Mouse (Mus musculus) stomach, embryonic 15.5 days (tissue): Measurements from ENCODE around the gene Acsf2. TPM values are rescaled to one million over a fixed set of nuclear protein-coding genes. Genes with fewer than 3 reads are reported as not detected.
A peak's percentile ranks its signal among the peaks of the same experiment; 100 is the strongest.

ENCODE experiments used
- ATAC-seq: fragments of 200-750 bp; cut with Nextera tagmentation; 2 replicates; pipeline ENCODE4 v1.8.0; 2017; ENCODE audit warnings: low read depth, moderate number of reproducible peaks, moderate TSS enrichment; ENCODE audit not compliant: insufficient read depth, low FRiP score
- H3K27ac ChIP-seq: fragments of 300-500 bp; sonication (generic); 2 replicates; pipeline ENCODE4 v1.5.1; 2015; ENCODE audit warnings: mild to moderate bottlenecking, inconsistent platforms
- H3K27me3 ChIP-seq: fragments of 300-500 bp; sonication (generic); replicated peaks from 2 replicates; pipeline ENCODE4 v1.6.1; 2015; ENCODE audit warnings: inconsistent platforms
- H3K36me3 ChIP-seq: fragments of 300-500 bp; sonication (generic); 2 replicates; pipeline ENCODE4 v1.6.1; 2015; ENCODE audit warnings: inconsistent platforms
- H3K4me1 ChIP-seq: fragments of 300-500 bp; sonication (generic); 2 replicates; pipeline ENCODE4 v1.6.1; 2015; ENCODE audit warnings: inconsistent platforms
- H3K4me2 ChIP-seq: fragments of 300-500 bp; sonication (generic); 2 replicates; pipeline ENCODE4 v1.6.1; 2015; ENCODE audit warnings: mild to moderate bottlenecking, inconsistent platforms
- H3K4me3 ChIP-seq: fragments of 300-500 bp; sonication (generic); replicated peaks from 2 replicates; pipeline ENCODE4 v1.5.1; 2015; ENCODE audit warnings: inconsistent platforms
- H3K9ac ChIP-seq: fragments of 300-500 bp; sonication (generic); 2 replicates; pipeline ENCODE4 v1.6.1; 2015; ENCODE audit warnings: inconsistent platforms
- H3K9me3 ChIP-seq: fragments of 300-500 bp; sonication (generic); 2 replicates; pipeline ENCODE4 v1.6.1; 2016; ENCODE audit warnings: inconsistent platforms
- WGBS: fragments of 180-500 bp; shearing (Covaris S2); methylation state at CpG from one replicate; pipeline ENCODE4 v1.1.7; 2015; 5-methylcytosine and 5-hydroxymethylcytosine counted together
- polyA plus RNA-seq: library from polyadenylated mRNA; unstranded; fragments of >200 nt; fragmentation: Nextera tagmentation; extraction: Ambion mirVana; gene quantifications from 2 replicates; pipeline ENCODE4 v1.2.1, GENCODE M21; 2015

The Acsf2 gene
- polyA plus RNA-seq, 1 experiment from 2014 or later = 4.4 TPM

- H3K4me2 ChIP-seq = no peak overlapping the region
- H3K9ac ChIP-seq = no peak overlapping the region
- 86% methylated on average over 12 of the region's 12 CpGs for WGBS
- no peaks in the 10 kb centered on the region for H3K27me3 ChIP-seq
- H3K4me1 ChIP-seq = peaks cover 4% of the 10 kb centered on the region
- H3K4me3 ChIP-seq = no peak overlapping the region
- H3K9me3 ChIP-seq = no peaks in the 10 kb centered on the region
- H3K27ac ChIP-seq = no peak overlapping the region
- no peak for ATAC-seq
- H3K36me3 ChIP-seq = no peaks in the 10 kb centered on the region
Measured at GRCm38 (mm10) chr11:94543344-94543743, 58.3 kb downstream of the Acsf2 start.

DNA sequence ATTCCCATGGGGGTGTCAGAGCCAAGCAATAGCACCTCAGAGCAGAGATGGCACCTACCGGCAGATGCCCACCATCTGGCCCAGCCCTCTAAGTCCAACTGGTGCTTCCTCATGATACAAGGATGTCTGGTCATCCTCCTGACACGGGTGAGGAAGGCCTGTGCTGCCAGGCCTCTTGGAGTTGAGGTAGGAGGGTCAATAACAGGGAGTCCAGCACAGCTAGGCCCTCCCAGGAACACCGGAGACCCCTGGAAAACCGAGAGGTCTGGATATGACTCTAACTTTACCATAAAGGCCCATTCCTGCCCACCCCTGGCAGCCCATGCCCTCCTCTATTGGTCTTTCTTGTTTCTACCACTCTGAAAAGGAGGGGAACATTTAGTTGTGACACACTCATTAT lies 59.3 kb downstream of the Acsf2 start:
- Histone ChIP-seq H3K27me3 (no peaks in the 10 kb centered on the region), H3K4me2 (no peak overlapping the region), H3K4me3 (no peak overlapping the region), H3K36me3 (no peaks in the 10 kb centered on the region), H3K9ac (no peak overlapping the region), H3K4me1 (no peaks in the 10 kb centered on the region), H3K27ac (no peak overlapping the region), H3K9me3 (no peaks in the 10 kb centered on the region)
- WGBS = 84% methylated on average over 4 of the region's 4 CpGs
- ATAC-seq = no peak

GRCm38 (mm10) chr11:94539761-94540160 lies 61.9 kb downstream of the Acsf2 start:
- H3K9ac ChIP-seq = no peak overlapping the region
- H3K4me2 ChIP-seq = no peak overlapping the region
- ATAC-seq = no peak
- WGBS = 78% methylated on average over 7 of the region's 7 CpGs
- no peaks in the 10 kb centered on the region for H3K27me3 ChIP-seq
- H3K4me1 ChIP-seq = no peaks in the 10 kb centered on the region
- H3K9me3 ChIP-seq = no peaks in the 10 kb centered on the region
- H3K36me3 ChIP-seq = no peaks in the 10 kb centered on the region
- H3K27ac ChIP-seq = no peak overlapping the region
- H3K4me3 ChIP-seq = no peak overlapping the region

DNA sequence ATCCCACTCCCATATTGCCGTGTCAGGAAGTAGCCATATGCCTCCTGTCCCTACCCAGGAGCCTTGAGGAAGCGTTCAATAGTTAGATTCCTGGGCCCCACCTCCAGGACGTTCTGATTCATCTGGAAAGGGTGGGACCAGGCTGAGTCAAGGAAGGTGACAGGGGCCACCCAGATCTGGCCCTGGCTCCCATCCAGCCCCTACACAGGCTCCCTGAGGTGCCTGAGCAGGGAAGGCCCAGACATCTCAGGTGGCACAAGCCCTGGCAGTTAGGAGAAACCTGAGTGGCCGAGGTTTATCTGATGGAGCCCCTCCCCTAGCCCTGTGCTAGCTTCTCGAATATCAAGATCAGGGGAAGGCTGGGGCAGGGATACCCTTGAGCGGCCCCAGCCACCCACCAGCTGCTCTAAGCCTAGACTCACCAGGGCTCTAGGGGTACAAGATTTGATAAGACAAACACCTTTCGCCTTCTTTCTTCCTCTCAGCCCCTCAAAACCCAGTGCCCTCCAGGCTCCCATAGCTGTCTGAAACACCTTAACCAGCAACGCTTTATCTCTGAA lies 62.9 kb downstream of the Acsf2 start:
- ATAC-seq = peak; percentile 60; the same call in 1 of the 2 replicates
- Histone ChIP-seq H3K36me3 (no peaks in the 10 kb centered on the region), H3K4me3 (no peak overlapping the region), H3K4me1 (no peaks in the 10 kb centered on the region), H3K27ac (no peak overlapping the region), H3K9ac (no peak overlapping the region), H3K27me3 (no peaks in the 10 kb centered on the region), H3K9me3 (no peaks in the 10 kb centered on the region), H3K4me2 (no peak overlapping the region)
- 57% methylated on average over 8 of the region's 8 CpGs for WGBS

DNA sequence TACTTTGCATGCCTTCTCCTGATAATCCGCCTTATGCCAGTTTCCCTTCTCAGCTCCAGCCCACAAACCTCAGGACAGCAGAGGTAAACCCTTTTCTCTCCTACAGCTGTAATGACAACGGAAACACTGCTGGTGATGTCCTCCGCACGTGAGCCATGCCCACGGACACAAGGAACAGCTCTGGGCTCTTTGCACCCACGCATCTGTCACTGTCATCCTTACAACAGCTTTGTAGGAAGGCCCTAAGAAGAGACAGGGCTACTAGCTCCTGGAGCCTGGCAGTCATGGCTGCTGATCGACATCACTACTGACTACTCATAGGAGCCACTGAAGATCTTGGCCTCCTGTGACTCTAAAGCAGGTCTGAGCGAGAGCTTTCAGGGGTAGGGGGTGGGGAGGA lies 68.5 kb downstream of the Acsf2 start:
- Histone ChIP-seq H3K36me3 (no peaks in the 10 kb centered on the region), H3K4me1 (no peaks in the 10 kb centered on the region), H3K9ac (no peak overlapping the region), H3K27ac (no peak overlapping the region), H3K27me3 (no peaks in the 10 kb centered on the region), H3K4me3 (no peak overlapping the region), H3K4me2 (no peak overlapping the region), H3K9me3 (no peaks in the 10 kb centered on the region)
- ATAC-seq = no peak
- WGBS = 77% methylated on average over 8 of the region's 8 CpGs

GRCm38 (mm10) chr11:94528879-94529278 lies 72.8 kb downstream of the Acsf2 start:
- 41% methylated on average over 3 of the region's 3 CpGs for WGBS
- H3K36me3 ChIP-seq = no peaks in the 10 kb centered on the region

DNA sequence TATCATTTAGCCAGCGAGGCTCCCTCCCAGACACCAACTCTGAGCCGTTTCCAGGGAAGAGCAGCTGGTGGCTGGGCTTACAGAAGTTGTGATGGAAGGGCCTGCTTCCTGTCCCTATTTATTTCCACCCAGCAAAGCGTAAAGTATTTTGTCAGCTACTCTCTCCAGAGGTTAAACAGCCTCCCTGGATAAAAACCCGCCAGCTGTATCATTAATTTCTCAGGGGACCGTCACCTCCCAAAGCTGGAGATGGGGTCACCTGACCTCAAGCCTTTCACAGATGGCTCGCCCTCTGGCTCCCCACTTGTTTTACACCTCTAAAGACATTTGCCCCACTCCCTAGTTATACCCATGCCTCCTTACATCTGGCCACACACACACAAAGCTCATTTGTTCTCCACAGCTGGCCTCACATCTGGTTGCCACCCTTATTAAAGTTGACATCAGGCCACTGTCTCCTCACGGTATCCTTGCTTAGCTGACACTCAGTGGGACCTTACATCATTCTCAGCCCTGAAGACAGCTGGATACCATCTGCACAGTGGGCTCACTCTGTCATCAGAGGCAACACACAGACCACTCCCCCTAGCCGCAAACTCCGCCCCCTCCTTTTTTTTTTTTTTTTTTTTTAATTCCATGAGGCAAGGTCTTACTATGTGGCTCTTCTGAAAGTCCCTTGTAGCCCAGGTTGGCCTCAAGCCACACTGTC lies 75.3 kb downstream of the Acsf2 start:
- Histone ChIP-seq H3K9me3 (no peaks in the 10 kb centered on the region), H3K27me3 (no peaks in the 10 kb centered on the region), H3K4me1 (0 out of 2 replicates have a peak, but pooled peaks cover 6% of the 10 kb centered on the region), H3K36me3 (no peaks in the 10 kb centered on the region), H3K4me2 (no peak overlapping the region), H3K27ac (peak overlapping the region; percentile 54; the same call in 1 of the 2 replicates), H3K4me3 (no peak overlapping the region), H3K9ac (no peak overlapping the region)
- peak; percentile 36; the same call in 1 of the 2 replicates for ATAC-seq
- 44% methylated on average over 9 of the region's 9 CpGs for WGBS

More at GRCm38 (mm10) chr11:94528879-94529278, 72.8 kb downstream of the Acsf2 start:
- no peak overlapping the region for H3K27ac ChIP-seq
- H3K27me3 ChIP-seq = no peaks in the 10 kb centered on the region
- no peaks in the 10 kb centered on the region for H3K9me3 ChIP-seq
- no peak overlapping the region for H3K9ac ChIP-seq
- 0 out of 2 replicates have a peak, but pooled peaks cover 3% of the 10 kb centered on the region for H3K4me1 ChIP-seq
- no peak overlapping the region for H3K4me3 ChIP-seq
- no peak for ATAC-seq
- H3K4me2 ChIP-seq = no peak overlapping the region

DNA sequence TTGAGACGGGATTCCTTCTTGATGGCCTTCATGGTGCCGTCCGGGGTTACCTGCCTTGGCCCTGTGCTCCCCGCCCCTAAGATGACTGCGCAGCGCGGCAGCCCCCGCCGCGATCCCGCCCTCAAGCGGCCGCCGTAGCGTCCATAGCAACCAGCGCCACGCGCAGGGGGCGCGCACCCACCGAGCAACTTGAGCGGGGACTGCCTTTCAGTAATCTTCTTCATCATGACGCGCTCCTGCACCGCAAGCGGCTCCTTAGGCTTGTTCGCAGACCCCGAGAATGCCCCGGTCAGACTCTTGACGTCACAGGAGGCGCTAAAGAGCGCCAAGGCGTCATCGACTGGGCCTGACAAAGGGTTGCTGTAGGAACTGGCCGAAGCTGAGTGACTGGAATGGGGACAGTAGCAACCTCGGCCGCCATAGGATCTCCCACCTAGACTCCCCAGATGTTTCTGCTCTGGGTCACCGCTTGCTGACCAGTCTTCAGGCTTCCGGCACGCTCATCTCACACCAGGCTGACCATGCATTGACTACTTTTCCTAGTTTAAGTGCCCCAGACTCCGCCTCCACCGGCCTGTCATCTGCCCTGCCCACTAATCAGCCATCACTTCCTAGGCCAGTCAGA lies 80.3 kb downstream of the Acsf2 start, which contains the start of gene Mycbpap:
Gene Mycbpap (minus strand): TSS at position 524 of the 625 bp plus-strand sequence.
- H3K27me3 ChIP-seq = no peaks in the 10 kb centered on the region
- peak within 1 kb of the TSS; percentile 6; the same call in 1 of the 2 replicates for H3K9ac ChIP-seq
- H3K27ac ChIP-seq = no peak within 1 kb of the TSS
- peak; percentile 73 for ATAC-seq
- 2% methylated on average over 42 of the region's 42 CpGs for WGBS
- peak within 1 kb of the TSS; percentile 92 for H3K4me2 ChIP-seq
- peak within 1 kb of the TSS; percentile 58 for H3K4me3 ChIP-seq
- H3K36me3 ChIP-seq = no peaks in the 10 kb centered on the region
- H3K9me3 ChIP-seq = no peaks in the 10 kb centered on the region
- peaks cover 10% of the 10 kb centered on the region; the same call in 1 of the 2 replicates for H3K4me1 ChIP-seq

DNA sequence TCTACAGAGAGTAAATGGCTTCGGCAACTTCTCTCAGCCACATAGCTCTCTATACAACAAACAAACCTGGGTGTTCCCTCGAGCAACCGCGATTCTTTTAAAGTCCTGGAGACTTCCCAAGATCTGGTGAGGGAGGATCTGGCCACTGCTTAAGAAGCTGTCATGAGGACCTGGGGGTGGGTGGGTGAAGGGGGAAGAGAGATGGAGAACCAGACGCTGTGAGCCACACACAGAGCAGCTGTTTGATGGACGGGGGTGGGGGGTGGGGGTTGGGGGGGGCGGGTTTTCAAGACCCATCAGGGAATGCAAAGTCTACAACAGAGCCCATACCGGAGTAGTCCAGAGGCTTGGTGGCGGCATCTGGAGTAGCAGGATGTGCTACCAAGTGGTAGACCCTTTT lies 88.2 kb downstream of the Acsf2 start:
- WGBS = 34% methylated on average over 9 of the region's 9 CpGs
- peak; percentile 39; the same call in 1 of the 2 replicates for ATAC-seq

GRCm38 (mm10) chr11:94508976-94509375 lies 92.7 kb downstream of the Acsf2 start:
- H3K9ac ChIP-seq = no peak overlapping the region
- no peak overlapping the region for H3K4me2 ChIP-seq
- H3K9me3 ChIP-seq = no peaks in the 10 kb centered on the region
- no peaks in the 10 kb centered on the region for H3K36me3 ChIP-seq
- no peak overlapping the region for H3K27ac ChIP-seq
- H3K4me1 ChIP-seq = 0 out of 2 replicates have a peak, but pooled peaks cover 2% of the 10 kb centered on the region
- H3K4me3 ChIP-seq = no peak overlapping the region
- no peak for ATAC-seq
- no peaks in the 10 kb centered on the region for H3K27me3 ChIP-seq
- WGBS = 78% methylated on average over 10 of the region's 10 CpGs

More for the DNA sequence above, 88.2 kb downstream of the Acsf2 start:
- no peaks in the 10 kb centered on the region for H3K9me3 ChIP-seq
- no peak overlapping the region for H3K4me3 ChIP-seq
- H3K36me3 ChIP-seq = no peaks in the 10 kb centered on the region
- no peaks in the 10 kb centered on the region for H3K27me3 ChIP-seq
- H3K4me1 ChIP-seq = 0 out of 2 replicates have a peak, but pooled peaks cover 2% of the 10 kb centered on the region
- no peak overlapping the region for H3K27ac ChIP-seq
- no peak overlapping the region for H3K9ac ChIP-seq
- H3K4me2 ChIP-seq = no peak overlapping the region
